Mouse (Mus musculus) G1E (cell line): Measurements from ENCODE around the gene Acp1.

Experiments used
- CTCF ChIP-seq: IDR thresholded peaks from 2 replicates; pipeline ENCODE4 v1.5.1; 2012; ENCODE audit warnings: low read depth, low read length, inconsistent platforms, mixed read lengths
- GATA1 ChIP-seq: IDR thresholded peaks from 2 replicates; pipeline ENCODE4 v1.6.1; 2012; ENCODE audit warnings: borderline replicate concordance, low read length, inconsistent platforms, mixed read lengths

- TF ChIP-seq CTCF (no peak), GATA1 (no peak)
Observed at GRCm38 (mm10) chr12:30891438-30891837, 20.0 kb downstream of the Acp1 start.
